Mouse (Mus musculus) olfactory bulb, adult 2 months (tissue): ENCODE data around the gene Lrsam1.

ENCODE experiments used
- CTCF ChIP-seq: fragments of 200-500 bp; IDR thresholded peaks from 2 replicates; pipeline ENCODE4 v1.5.1; 2012; ENCODE audit warnings: low read depth, mild to moderate bottlenecking, low read length, moderate library complexity; ENCODE audit not compliant: insufficient read depth
- POLR2A ChIP-seq: fragments of 200-500 bp; IDR thresholded peaks from 2 replicates; pipeline ENCODE4 v1.6.1; 2012; ENCODE audit warnings: mild to moderate bottlenecking, low read depth, low read length, moderate library complexity; ENCODE audit not compliant: insufficient read depth

- TF ChIP-seq CTCF (no peak), POLR2A (no peak)
Observed at GRCm38 (mm10) chr2:32890280-32890679, 71.1 kb downstream of the Lrsam1 start.
